Mouse (Mus musculus) left cerebral cortex, adult 8-10 months (tissue): Measurements from ENCODE around the gene Nav2. TPM values are rescaled to one million over a fixed set of nuclear protein-coding genes. Genes with fewer than 3 reads are reported as not detected.
A peak's percentile ranks its signal among the peaks of the same experiment; 100 is the strongest.

Source experiments
- DNase-seq, 2 experiments: peaks; one replicate each; pipeline ENCODE4 v3.0.0; 2022; ENCODE audit warnings: low spot score in 2 of 2
- total RNA-seq, 4 experiments: library from RNA; stranded (reverse); gene quantifications; 2 replicates each; pipeline ENCODE4 v1.2.4; 2022

The Nav2 gene
- total RNA-seq, 4 experiments from 2014 or later: 76.7 to 101 (median 89.2) TPM

- no peak for DNase-seq
These were observed 185.1 kb downstream of the Nav2 start for GRCm38 (mm10) chr7:49093596-49093995.

GRCm38 (mm10) chr7:49094531-49094930 lies 186.0 kb downstream of the Nav2 start:
- DNase-seq: no peak

DNA sequence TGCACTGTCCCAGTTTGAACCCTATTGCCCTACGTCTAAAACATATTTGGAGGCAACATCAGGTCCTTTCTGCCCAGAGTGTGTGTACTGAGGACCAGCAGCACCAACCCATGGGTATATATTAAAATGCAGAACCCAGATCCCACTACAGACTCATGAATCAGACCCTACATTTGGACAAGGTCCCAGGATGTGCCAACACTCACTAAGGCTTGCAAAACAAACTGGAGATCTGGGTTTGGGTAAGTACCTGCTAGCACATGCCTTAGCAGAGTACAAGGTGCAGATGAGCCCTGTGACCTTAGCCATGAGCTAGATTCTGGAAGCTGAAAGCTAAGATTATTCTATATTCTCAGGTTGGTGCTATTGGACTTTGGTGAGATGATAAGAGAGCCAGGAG lies 192.8 kb downstream of the Nav2 start:
- no peak for DNase-seq

- no peak for DNase-seq
These were observed 193.7 kb downstream of the Nav2 start for GRCm38 (mm10) chr7:49102223-49102622.

GRCm38 (mm10) chr7:49104376-49104775 lies 195.9 kb downstream of the Nav2 start:
- DNase-seq: no peak

- no peak for DNase-seq
These were observed 196.3 kb downstream of the Nav2 start for GRCm38 (mm10) chr7:49104793-49105192.

DNA sequence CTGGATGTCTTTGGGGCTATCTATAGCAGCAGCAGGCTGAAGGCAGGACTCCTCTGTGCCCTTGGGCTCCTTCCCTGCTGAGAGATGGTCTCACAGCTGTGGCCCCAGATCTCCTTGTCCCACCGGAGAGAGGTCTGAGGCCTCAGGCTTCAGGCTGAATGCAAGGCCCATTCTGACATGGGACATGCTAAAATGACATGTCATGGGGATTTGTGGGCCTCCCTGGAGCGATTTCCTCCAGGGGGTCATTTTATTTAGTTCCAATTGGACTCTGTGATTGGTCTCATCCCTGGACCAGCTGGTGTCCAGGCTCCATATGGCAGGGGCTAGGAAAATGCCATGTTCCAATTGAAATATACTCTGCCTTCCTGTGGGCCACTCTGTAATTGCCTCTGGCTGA lies 197.0 kb downstream of the Nav2 start:
- DNase-seq: no peak

DNA sequence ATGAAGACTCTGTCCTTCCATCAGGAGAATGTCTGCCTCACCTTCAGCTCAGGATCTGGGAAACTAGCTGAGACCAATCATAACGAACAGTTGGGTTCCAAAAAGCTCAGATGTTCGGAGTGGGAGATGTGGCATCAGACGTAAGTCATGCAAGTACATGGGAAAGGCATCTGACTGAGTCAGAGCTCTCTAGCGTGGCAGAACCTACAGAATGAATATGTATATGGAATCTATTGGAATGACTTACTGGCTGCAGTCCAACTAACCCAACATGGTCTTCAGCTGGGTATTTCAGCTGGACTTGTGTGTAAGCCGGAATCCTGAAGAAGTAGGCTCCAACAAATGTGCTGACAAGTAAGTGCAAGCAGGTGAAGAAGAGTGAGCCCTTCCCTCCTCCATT lies 199.6 kb downstream of the Nav2 start:
- DNase-seq: no peak

- DNase-seq: peak in 1 of 2 experiments; percentile 70
These were observed 210.5 kb downstream of the Nav2 start for GRCm38 (mm10) chr7:49119016-49119415.

- DNase-seq: no peak
These were observed 211.4 kb downstream of the Nav2 start for GRCm38 (mm10) chr7:49119794-49120487.

- no peak for DNase-seq
These were observed 212.0 kb downstream of the Nav2 start for GRCm38 (mm10) chr7:49120488-49120864.

DNA sequence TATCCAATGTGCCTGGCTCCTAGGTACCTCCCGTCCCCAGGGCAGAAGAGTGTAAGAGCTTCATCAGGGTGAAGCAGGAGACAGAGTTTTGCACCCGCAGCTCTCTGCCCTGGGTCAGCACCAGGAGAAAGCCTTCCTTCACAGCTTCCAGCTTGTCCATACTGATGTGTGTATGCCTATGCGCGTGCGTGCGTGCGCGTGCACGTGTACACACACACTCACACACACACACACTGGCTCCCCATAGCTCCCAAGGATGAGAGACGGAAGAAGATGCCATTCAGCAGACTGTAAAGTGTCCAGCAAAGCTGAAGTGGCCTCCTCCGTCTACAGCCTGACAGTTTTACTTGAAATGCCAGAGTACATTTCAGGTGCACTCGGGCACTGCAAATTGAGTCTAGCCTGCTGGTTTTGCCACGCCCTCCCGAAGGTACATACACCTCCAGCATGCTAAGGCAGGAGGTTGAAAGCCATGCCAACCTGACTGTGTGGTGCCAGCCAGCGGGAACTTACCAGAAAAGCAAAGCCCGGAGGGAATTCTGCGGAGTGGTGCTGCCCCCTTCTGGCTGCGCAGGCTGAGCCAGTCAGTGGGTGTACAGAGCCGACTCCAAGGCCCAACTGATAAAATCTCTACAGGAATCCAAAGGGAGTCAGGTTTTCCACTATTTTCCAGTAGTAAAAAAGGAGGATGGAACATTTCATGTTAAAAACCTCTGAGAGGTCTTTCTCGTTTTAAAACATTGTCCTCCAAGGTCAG lies 212.6 kb downstream of the Nav2 start:
- peak; percentile 67 to 88 for DNase-seq

DNA sequence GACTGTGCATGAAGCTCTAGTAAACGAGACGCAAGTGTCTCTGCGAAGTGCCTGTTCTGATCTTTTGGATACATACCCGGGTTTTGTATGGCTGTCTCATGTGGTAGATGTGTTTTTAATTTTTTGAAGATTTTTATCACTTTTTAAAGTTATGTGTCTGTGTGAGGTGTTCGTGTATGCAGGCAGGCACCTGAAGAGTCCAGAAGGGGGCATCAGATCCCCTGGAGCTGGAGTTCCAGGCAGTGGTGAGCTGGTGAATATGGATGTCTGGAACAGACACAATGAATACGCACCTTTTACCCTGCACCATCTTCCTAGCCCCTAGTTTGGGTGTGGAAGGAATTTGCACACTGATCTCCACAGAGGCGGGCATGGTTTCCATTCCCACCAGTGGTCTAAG lies 214.0 kb downstream of the Nav2 start:
- DNase-seq: no peak

- DNase-seq: peak in 1 of 2 experiments; percentile 25
These were observed 217.0 kb downstream of the Nav2 start for GRCm38 (mm10) chr7:49125545-49125944.

DNA sequence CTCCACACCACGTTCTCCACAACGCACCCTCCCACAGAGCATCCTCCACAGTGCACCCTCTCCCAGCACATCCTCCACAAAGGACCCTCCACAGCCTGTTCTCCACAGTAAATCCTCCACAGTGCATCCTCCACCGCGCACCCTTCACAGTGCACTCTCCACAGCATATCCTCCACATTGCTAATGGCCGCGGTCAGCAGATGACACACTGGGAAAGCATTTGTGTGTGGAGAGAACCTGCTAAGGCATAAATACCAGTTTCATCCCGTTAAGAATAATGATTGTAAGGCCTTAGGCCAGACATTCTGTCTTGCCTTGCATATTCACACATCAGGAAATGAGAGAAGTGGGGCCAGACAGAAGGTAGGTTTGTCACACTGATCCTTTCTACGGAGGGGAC lies 219.7 kb downstream of the Nav2 start:
- no peak for DNase-seq

DNA sequence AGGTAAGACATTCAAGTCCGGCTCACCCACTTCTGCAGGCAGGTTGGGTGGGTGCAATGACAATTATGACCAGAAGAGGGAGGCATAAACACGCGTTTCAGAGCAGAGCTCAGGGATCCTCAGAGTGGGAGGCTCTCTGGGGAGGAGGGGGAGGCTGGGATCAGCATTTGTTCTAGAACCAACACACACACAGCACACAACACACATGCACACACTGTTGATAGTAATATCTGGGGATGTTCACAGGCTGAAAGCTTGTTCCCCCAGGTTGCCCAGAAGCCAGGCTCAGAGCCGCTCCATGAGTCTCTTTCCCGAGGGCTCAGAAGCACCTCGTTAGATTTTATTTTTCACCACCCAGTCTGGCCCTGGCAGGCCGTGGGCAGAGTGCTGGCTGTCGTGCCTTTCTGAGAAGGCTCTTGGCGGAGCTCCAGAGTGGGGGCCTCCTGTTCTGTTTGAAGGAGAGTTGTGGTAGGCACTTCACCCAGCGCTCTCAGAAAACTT lies 224.4 kb downstream of the Nav2 start:
- DNase-seq: peak; percentile 74 to 90

DNA sequence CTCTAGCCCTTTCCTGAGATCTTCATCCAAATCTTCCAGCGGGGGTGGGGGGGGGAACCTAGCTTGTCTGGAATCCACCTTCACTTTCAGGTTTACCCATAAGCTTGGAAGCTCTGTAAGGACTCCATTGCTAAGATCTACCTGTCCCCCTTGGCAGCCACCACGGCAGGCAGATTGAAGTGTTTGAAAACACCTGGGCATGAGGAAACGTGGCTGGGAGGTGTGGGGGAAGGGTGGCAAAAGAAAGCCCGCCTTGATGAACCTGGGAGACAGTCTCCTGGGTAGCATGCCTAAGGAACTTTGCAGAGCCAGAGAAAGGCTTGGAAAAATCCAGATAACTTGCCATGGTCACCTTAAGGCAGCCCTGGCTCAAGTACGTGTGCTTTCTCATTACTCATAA lies 225.9 kb downstream of the Nav2 start:
- DNase-seq: no peak

- no peak for DNase-seq
These were observed 231.2 kb downstream of the Nav2 start for GRCm38 (mm10) chr7:49139762-49140161.

- no peak for DNase-seq
These were observed 235.4 kb downstream of the Nav2 start for GRCm38 (mm10) chr7:49143966-49144365.

- DNase-seq: peak; percentile 53 to 70
These were observed 237.5 kb downstream of the Nav2 start for GRCm38 (mm10) chr7:49145749-49146670.

- peak in 1 of 2 experiments; percentile 72 for DNase-seq
These were observed 243.8 kb downstream of the Nav2 start for GRCm38 (mm10) chr7:49152297-49152696.

GRCm38 (mm10) chr7:49152713-49153112 lies 244.2 kb downstream of the Nav2 start:
- DNase-seq: no peak
